Mouse (Mus musculus): Measurements from ENCODE around the gene Olfr203. TPM values are rescaled to one million over a fixed set of nuclear protein-coding genes. Genes with fewer than 3 reads are reported as not detected.

Olfr203 gene
- polyA plus RNA-seq (2015; fragmentation: Illumina TruSeq; extraction: RNeasy Lipid Tissue Mini Kit (QIAGEN cat#74804); ENCODE audit: insufficient read depth, low replicate concordance): not detected

DNA sequence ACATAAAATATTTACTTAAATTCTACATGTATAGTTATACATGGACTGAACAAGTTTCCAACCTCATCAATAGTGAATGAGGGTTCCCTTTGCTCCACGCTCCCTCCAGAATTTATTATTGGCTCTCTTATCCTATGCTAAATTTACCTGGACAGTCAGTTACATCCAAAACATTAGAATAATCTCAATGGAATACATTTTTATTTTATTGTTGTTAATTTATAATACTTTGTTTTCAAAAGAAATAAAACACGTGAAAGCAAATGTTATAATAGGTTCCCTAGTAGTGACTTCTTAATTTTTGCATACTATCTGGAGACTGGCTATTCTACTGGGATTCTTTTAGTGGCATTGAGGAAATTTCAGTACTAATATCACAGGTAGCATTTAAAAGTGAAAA, at the start of gene Olfr203:
Gene Olfr203, plus strand, starts transcription at position 301 of the 400 bp plus-strand sequence.

DNA sequence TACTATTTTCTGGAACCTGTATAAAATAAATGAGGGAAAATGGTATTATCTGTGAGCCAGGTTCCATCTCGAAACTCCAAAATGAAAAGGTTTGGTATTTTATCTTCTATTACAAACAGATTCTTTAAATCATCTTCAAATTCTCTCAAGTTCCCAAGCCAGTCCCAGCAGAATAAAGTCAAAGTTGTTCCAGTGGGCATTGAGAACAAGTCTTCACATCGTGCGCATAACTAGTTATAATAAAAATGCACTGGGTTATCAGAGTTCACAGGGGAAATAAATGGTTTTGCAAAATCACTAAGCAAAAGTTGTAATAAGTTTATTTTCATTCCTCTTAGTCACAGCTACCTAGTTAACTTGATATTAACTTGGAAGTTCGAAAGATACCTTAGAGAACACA, 26.1 kb upstream of the Olfr203 start, which contains the start of gene Olfr201:
Gene Olfr201, minus strand, starts transcription at position 101 of the 400 bp plus-strand sequence.

GRCm38 (mm10) chr16:59286693-59287092, 12.0 kb upstream of the Olfr203 start, which contains the start of gene Olfr202:
Gene Olfr202 (minus strand): TSS chr16:59286793.

GRCm38 (mm10) chr16:59318148-59318547, 19.5 kb downstream of the Olfr203 start, which contains the start of gene Olfr204:
Gene Olfr204 (minus strand): TSS chr16:59318248.

DNA sequence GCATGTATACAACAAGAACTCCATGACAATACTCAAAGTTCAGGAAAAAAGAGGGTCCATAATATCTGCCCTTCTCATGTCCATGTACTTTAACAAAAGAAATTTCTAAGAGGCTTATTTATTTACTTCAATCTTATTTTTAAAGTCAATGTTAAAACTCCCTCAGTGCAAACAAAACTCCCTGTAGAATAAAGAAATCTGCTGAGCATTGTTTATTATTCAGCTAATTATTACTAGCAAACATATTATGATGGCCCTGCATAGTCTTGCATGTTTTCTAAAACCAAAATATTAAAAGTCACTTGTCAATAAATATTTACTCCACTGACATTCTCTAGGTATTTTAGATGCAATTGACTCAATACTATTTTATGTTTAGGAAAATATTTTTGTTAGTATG, 32.4 kb downstream of the Olfr203 start, which contains the start of gene Olfr205:
Gene Olfr205, minus strand, starts transcription at position 101 of the 400 bp plus-strand sequence.

GRCm38 (mm10) chr16:59349146-59349545, 50.5 kb downstream of the Olfr203 start, which contains the start of gene Olfr206:
Gene Olfr206 (minus strand): TSS chr16:59349246.

Other genes with a start within 250 kb of the Olfr203 start
- gene Olfr190, start 220.9 kb upstream of the Olfr203 start, polyA plus RNA-seq (2015; fragmentation: Illumina TruSeq; extraction: RNeasy Lipid Tissue Mini Kit (QIAGEN cat#74804); ENCODE audit: insufficient read depth, low replicate concordance): not detected
- gene Olfr191, start 209.1 kb upstream of the Olfr203 start, polyA plus RNA-seq (2015; fragmentation: Illumina TruSeq; extraction: RNeasy Lipid Tissue Mini Kit (QIAGEN cat#74804); ENCODE audit: insufficient read depth, low replicate concordance): not detected
- gene Olfr193, start 187.0 kb upstream of the Olfr203 start, polyA plus RNA-seq (2015; fragmentation: Illumina TruSeq; extraction: RNeasy Lipid Tissue Mini Kit (QIAGEN cat#74804); ENCODE audit: insufficient read depth, low replicate concordance): not detected
- gene Olfr194, start 177.8 kb upstream of the Olfr203 start, polyA plus RNA-seq (2015; fragmentation: Illumina TruSeq; extraction: RNeasy Lipid Tissue Mini Kit (QIAGEN cat#74804); ENCODE audit: insufficient read depth, low replicate concordance): not detected
- not detected for gene Olfr195, start 151.8 kb upstream of the Olfr203 start, polyA plus RNA-seq (2015; fragmentation: Illumina TruSeq; extraction: RNeasy Lipid Tissue Mini Kit (QIAGEN cat#74804); ENCODE audit: insufficient read depth, low replicate concordance)
- gene Olfr196, start 128.4 kb upstream of the Olfr203 start, polyA plus RNA-seq (2015; fragmentation: Illumina TruSeq; extraction: RNeasy Lipid Tissue Mini Kit (QIAGEN cat#74804); ENCODE audit: insufficient read depth, low replicate concordance): not detected
- not detected for gene Olfr198, start 95.3 kb upstream of the Olfr203 start, polyA plus RNA-seq (2015; fragmentation: Illumina TruSeq; extraction: RNeasy Lipid Tissue Mini Kit (QIAGEN cat#74804); ENCODE audit: insufficient read depth, low replicate concordance)
- gene Olfr199, start 79.1 kb upstream of the Olfr203 start, polyA plus RNA-seq (2015; fragmentation: Illumina TruSeq; extraction: RNeasy Lipid Tissue Mini Kit (QIAGEN cat#74804); ENCODE audit: insufficient read depth, low replicate concordance): not detected
- not detected for gene Olfr201, start 26.2 kb upstream of the Olfr203 start, polyA plus RNA-seq (2015; fragmentation: Illumina TruSeq; extraction: RNeasy Lipid Tissue Mini Kit (QIAGEN cat#74804); ENCODE audit: insufficient read depth, low replicate concordance)
- gene Olfr202, start 12.1 kb upstream of the Olfr203 start, polyA plus RNA-seq (2015; fragmentation: Illumina TruSeq; extraction: RNeasy Lipid Tissue Mini Kit (QIAGEN cat#74804); ENCODE audit: insufficient read depth, low replicate concordance): not detected
- not detected for gene Olfr204, start 19.4 kb downstream of the Olfr203 start, polyA plus RNA-seq (2015; fragmentation: Illumina TruSeq; extraction: RNeasy Lipid Tissue Mini Kit (QIAGEN cat#74804); ENCODE audit: insufficient read depth, low replicate concordance)
- not detected for gene Olfr205, start 32.3 kb downstream of the Olfr203 start, polyA plus RNA-seq (2015; fragmentation: Illumina TruSeq; extraction: RNeasy Lipid Tissue Mini Kit (QIAGEN cat#74804); ENCODE audit: insufficient read depth, low replicate concordance)
- gene Olfr206, start 50.4 kb downstream of the Olfr203 start, polyA plus RNA-seq (2015; fragmentation: Illumina TruSeq; extraction: RNeasy Lipid Tissue Mini Kit (QIAGEN cat#74804); ENCODE audit: insufficient read depth, low replicate concordance): not detected
- not detected for gene Olfr209, start 65.1 kb downstream of the Olfr203 start, polyA plus RNA-seq (2015; fragmentation: Illumina TruSeq; extraction: RNeasy Lipid Tissue Mini Kit (QIAGEN cat#74804); ENCODE audit: insufficient read depth, low replicate concordance)
- gene Gabrr3, start 108.5 kb downstream of the Olfr203 start, polyA plus RNA-seq (2015; fragmentation: Illumina TruSeq; extraction: RNeasy Lipid Tissue Mini Kit (QIAGEN cat#74804); ENCODE audit: insufficient read depth, low replicate concordance): not detected
- 66.3 TPM for gene Riox2, start 172.9 kb downstream of the Olfr203 start, polyA plus RNA-seq (2015; fragmentation: Illumina TruSeq; extraction: RNeasy Lipid Tissue Mini Kit (QIAGEN cat#74804); ENCODE audit: insufficient read depth, low replicate concordance)